Mouse (Mus musculus) activated CD4-positive, CD25-positive, alpha-beta regulatory T cell, adult 4 months (primary cell): ENCODE data around the gene Stox1. TPM values are rescaled to one million over a fixed set of nuclear protein-coding genes. Genes with fewer than 3 reads are reported as not detected.
"Not testable (repeated sequence)": the region's sequence is repeated elsewhere in the genome, so short reads cannot be mapped to it uniquely, and the experiment has no call there.

Experiments used
- ATAC-seq: one replicate; pipeline ENCODE4 v1.8.0; 2017
- polyA plus RNA-seq, 2 experiments: library from polyadenylated mRNA; unstranded; fragments of 100-300 nt; shearing (Covaris generic); gene quantifications; one replicate each; pipeline ENCODE4 v1.2.1; 2017

Stox1 gene
- polyA plus RNA-seq, result 1 to 10 TPM; 1.5 TPM

GRCm38 (mm10) chr10:62725771-62726687 is at the start of gene Stox1:
Gene Stox1, minus strand, starts transcription at chr10:62726128.
- ATAC-seq, result peak; percentile 40

- no peak for ATAC-seq
Observed at GRCm38 (mm10) chr10:62750781-62751180, 24.9 kb upstream of the Stox1 start.

- no peak for ATAC-seq
Observed at GRCm38 (mm10) chr10:62739961-62740737, 14.2 kb upstream of the Stox1 start.

GRCm38 (mm10) chr10:62736965-62737688 is 11.2 kb upstream of the Stox1 start:
- ATAC-seq, result no peak

- ATAC-seq, result no peak
Observed at GRCm38 (mm10) chr10:62730826-62731225, 4.9 kb upstream of the Stox1 start.

- ATAC-seq, result no peak
Observed at GRCm38 (mm10) chr10:62724936-62725335, 992 bp downstream of the Stox1 start.

- no peak for ATAC-seq
Observed at GRCm38 (mm10) chr10:62722701-62723100, 3.2 kb downstream of the Stox1 start.

- ATAC-seq, result not testable (repeated sequence)
Observed at GRCm38 (mm10) chr10:62720574-62720973, 5.4 kb downstream of the Stox1 start.

GRCm38 (mm10) chr10:62713457-62713856 is 12.5 kb downstream of the Stox1 start:
- no peak for ATAC-seq

GRCm38 (mm10) chr10:62703579-62703978 is 22.3 kb downstream of the Stox1 start:
- no peak for ATAC-seq

GRCm38 (mm10) chr10:62702436-62702835 is 23.5 kb downstream of the Stox1 start:
- ATAC-seq, result no peak

- ATAC-seq, result no peak
Observed at GRCm38 (mm10) chr10:62692771-62693170, 33.2 kb downstream of the Stox1 start.

- no peak for ATAC-seq
Observed at GRCm38 (mm10) chr10:62692244-62692643, 33.7 kb downstream of the Stox1 start.

GRCm38 (mm10) chr10:62687032-62687674 is 38.8 kb downstream of the Stox1 start:
- ATAC-seq, result no peak

- no peak for ATAC-seq
Observed at GRCm38 (mm10) chr10:62683043-62683442, 42.9 kb downstream of the Stox1 start.

- ATAC-seq, result no peak
Observed at GRCm38 (mm10) chr10:62679833-62680232, 46.1 kb downstream of the Stox1 start.

GRCm38 (mm10) chr10:62677329-62677728 is 48.6 kb downstream of the Stox1 start:
- no peak for ATAC-seq

GRCm38 (mm10) chr10:62676196-62676595 is 49.7 kb downstream of the Stox1 start:
- ATAC-seq, result no peak

- ATAC-seq, result no peak
Observed at GRCm38 (mm10) chr10:62672359-62672758, 53.6 kb downstream of the Stox1 start.

GRCm38 (mm10) chr10:62669245-62669644 is 56.7 kb downstream of the Stox1 start:
- no peak for ATAC-seq

- no peak for ATAC-seq
Observed at GRCm38 (mm10) chr10:62668463-62668862, 57.5 kb downstream of the Stox1 start.

GRCm38 (mm10) chr10:62668043-62668442 is 57.9 kb downstream of the Stox1 start:
- no peak for ATAC-seq
